Mouse (Mus musculus) adrenal gland, adult (tissue): Measurements from ENCODE around the gene Cst9.

Source experiments
- DNase-seq, 2 experiments: peaks; one replicate each; pipeline ENCODE4 v3.0.0; 2022 to 2023; ENCODE audit warnings: low spot score in 1 of 2; ENCODE audit not compliant: inconsistent age in 2 of 2

The Cst9 gene

GRCm38 (mm10) chr2:148834912-148835311, at the start of gene Cst9:
Gene Cst9, plus strand, starts transcription at chr2:148835147.
- no peak for DNase-seq

GRCm38 (mm10) chr2:148789142-148789541, 45.8 kb upstream of the Cst9 start, which contains the start of gene Cst12:
Gene Cst12, plus strand, starts transcription at chr2:148789361.
- DNase-seq: no peak

DNA sequence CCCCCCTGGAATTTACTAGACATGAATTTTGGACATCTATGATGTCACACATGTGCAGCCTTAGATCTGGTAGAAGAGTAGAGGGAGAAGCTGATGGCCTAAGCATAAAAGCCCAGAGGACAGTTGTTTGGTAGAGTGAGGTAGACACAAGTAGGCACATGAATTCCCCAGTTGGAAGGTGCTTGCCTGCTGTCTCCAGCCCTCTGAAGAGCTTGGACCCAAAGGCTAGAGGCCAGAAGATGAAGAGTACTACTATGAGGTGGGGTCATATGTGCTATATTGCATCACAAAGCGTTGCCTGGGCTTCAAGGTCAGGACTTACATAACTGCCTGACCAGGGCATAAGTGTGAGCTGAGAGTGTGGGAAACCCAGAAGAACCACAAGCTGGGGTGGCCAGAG, 36.5 kb upstream of the Cst9 start, which contains the start of gene Cst8:
TSS of gene Cst8 (plus strand) at position 301 of the 400 bp plus-strand sequence.
- DNase-seq: no peak

- peak in 1 of 2 experiments; percentile 20 for DNase-seq
Observed at GRCm38 (mm10) chr2:148801491-148801921, 33.4 kb upstream of the Cst9 start.

GRCm38 (mm10) chr2:148806696-148807095, 28.3 kb upstream of the Cst9 start:
- DNase-seq: peak; percentile 32 to 62

- DNase-seq: no peak
Observed at GRCm38 (mm10) chr2:148819909-148820308, 15.0 kb upstream of the Cst9 start, which contains the start of gene Cst13. Gene Cst13, plus strand, starts transcription at chr2:148820081.

DNA sequence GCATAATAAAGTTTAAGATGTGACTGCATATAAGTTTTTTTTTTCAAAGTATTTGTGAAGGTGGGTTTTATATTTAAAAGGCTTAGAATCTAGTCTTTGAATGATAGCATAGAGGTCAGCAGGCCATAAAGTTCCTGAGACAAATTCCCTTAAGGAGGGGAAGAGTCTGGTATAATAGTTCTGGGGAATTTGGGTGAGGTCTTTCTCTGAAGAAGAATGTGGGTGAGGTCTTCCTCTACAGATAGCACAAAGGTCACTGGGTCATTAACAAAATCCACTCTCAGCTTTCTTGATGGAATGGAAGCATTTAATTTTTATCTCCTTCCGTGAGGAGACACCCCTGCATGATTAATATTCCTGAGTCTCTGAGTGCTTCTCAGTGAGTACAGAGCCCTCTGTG, 9.0 kb upstream of the Cst9 start:
- DNase-seq: no peak

- DNase-seq: no peak
Observed at GRCm38 (mm10) chr2:148838075-148838777, 3.3 kb downstream of the Cst9 start.

DNA sequence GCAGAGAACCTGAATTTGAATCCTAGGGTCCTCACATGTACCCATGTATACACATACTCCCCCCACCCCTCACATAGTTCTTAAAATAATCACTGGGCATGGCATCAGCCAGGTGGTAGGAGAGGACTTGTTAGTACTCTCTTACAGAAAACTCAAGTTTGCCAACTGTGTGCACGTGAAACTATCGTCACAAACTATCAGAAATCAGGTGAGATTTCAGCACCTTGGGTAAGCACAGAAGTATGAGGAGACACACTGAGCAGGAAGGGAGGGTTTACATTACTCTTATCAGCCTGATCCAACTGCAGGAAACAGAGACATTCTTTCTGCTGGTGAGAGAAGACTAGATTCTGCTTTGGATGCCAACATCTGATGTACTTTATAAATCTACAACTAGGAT, 4.3 kb downstream of the Cst9 start:
- no peak for DNase-seq

GRCm38 (mm10) chr2:148851116-148851906, 16.4 kb downstream of the Cst9 start:
- DNase-seq: peak; percentile 82 to 97

- DNase-seq: peak in 1 of 2 experiments; percentile 76
Observed at GRCm38 (mm10) chr2:148856630-148857400, 21.9 kb downstream of the Cst9 start.

DNA sequence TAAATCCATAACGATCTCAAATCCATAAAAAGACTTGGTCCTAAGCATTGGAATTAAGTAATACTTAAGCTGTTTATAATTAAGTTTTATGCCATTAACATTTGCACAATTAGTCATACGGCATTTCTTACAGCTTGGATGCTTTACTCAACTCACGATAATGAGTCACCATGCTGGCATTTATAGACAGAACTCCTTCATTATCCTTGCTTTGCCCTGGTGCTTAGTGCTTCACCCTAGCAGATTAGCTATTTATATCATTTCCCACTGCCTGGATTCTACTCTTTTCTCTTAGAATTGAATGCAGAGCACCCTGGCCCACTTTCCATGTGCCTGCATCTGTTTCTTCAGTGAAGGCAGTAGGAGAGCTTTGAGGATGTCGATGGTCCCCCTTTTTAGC, 22.6 kb downstream of the Cst9 start:
- peak in 1 of 2 experiments; percentile 54 for DNase-seq

GRCm38 (mm10) chr2:148860993-148861392, 26.0 kb downstream of the Cst9 start:
- DNase-seq: no peak

DNA sequence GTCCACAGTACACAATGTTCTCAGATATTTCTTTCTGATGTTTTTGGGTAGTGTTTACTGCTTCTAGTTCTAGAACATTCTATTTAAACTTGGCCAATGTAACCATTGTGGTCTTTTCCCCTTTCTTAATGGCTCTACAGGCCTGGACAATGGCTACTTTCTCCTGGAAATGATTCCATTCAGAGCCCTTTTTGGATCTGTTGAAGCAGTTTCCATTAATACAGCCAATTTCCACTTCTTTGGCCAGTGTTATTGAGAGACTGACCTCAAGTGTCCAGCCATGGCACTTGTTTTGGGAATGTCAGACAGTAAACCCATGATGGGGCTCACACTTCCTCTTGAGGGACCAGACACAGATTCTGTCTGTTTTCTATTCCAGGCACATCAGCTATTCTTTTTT, 26.7 kb downstream of the Cst9 start:
- DNase-seq: no peak

GRCm38 (mm10) chr2:148864966-148865365, 30.0 kb downstream of the Cst9 start, which contains the start of gene 9230104L09Rik:
Gene 9230104L09Rik, minus strand, starts transcription at chr2:148865038.
- DNase-seq: no peak

GRCm38 (mm10) chr2:148868959-148869358, 34.0 kb downstream of the Cst9 start:
- DNase-seq: no peak

- DNase-seq: no peak
Observed at GRCm38 (mm10) chr2:148870526-148870925, 35.6 kb downstream of the Cst9 start.

GRCm38 (mm10) chr2:148872860-148873259, 37.9 kb downstream of the Cst9 start:
- DNase-seq: peak in 1 of 2 experiments; percentile 35

DNA sequence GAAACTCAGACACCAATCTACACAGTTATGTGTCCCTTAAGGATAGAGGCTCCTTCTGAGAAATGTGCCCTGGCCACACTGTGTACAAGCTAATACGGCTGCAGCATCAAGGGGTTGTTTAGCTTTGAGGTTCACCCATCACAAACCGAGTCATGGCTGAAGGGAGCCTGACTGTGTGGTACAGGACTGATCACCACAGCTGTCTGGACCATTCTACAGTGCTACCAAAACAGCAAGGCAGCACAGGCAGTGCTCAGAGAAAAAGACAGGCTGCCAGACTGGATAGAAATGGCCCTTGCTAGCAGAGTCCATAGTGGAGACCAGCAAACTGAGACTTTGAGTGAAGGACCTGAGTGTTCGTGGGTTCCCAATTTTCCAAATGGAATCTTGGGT, 39.3 kb downstream of the Cst9 start:
- DNase-seq: peak in 1 of 2 experiments; percentile 41

GRCm38 (mm10) chr2:148874617-148875334, 39.8 kb downstream of the Cst9 start:
- peak; percentile 33 to 76 for DNase-seq
